Mouse (Mus musculus): Measurements from ENCODE around the gene Tcf15. TPM values are rescaled to one million over a fixed set of nuclear protein-coding genes. Genes with fewer than 3 reads are reported as not detected.

The Tcf15 gene
- total and polyA plus RNA-seq, 3 experiments: 25.9 to 32.1 (median 26.7) TPM

GRCm38 (mm10) chr2:152101761-152102160, 41.6 kb upstream of the Tcf15 start:
- no peak for DNase-seq
- no peak overlapping the region for H3K4me3 ChIP-seq
- WGBS: 68% methylated on average over 13 of the region's 13 CpGs
- H3K9ac ChIP-seq (ENCODE audit: low read depth, low read length): no peak overlapping the region
- TF ChIP-seq CTCF (IDR thresholded peaks at IDR 0.05) (no peak), EP300 (IDR thresholded peaks at IDR 0.05; ENCODE audit: insufficient read depth, low read depth, low read length) (no peak), POLR2A (IDR thresholded peaks at IDR 0.05; ENCODE audit: insufficient read depth, low read depth, low read length) (no peak)
- peaks cover 9% of the 10 kb centered on the region for H3K4me1 ChIP-seq (ENCODE audit: control insufficient read depth, insufficient read depth, low read length)
- no peaks in the 10 kb centered on the region for H3K36me3 ChIP-seq (ENCODE audit: control insufficient read depth, insufficient read depth, low read length)
- intact Hi-C loops (cut with DNase I): no loop called here
- H3K27ac ChIP-seq: no peak overlapping the region
- no peaks in the 10 kb centered on the region for H3K79me2 ChIP-seq (replicated peaks; ENCODE audit: control insufficient read depth, insufficient read depth, low read length)
- no peaks in the 10 kb centered on the region for H3K27me3 ChIP-seq (ENCODE audit: control insufficient read depth, insufficient read depth, low read length)

DNA sequence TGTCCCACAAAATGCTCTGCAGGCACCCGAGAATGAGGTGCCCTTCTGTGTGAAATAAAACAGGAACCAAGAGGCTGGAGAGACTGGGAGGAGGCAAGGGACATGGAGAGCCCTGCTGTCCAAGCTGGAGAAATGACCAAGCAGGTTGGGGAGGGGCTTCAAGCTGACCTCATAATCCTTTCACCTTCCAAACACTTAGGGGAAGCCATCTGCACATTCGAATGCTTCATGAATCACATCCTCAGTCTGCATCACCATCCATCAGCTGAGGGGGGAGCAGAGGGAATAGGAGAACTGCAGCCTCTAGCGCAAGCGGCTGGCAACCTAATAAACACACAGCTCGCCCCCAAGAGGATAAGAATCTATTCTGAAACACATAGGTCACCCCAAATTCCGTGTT, 41.0 kb upstream of the Tcf15 start:
- peaks cover 9% of the 10 kb centered on the region for H3K4me1 ChIP-seq (ENCODE audit: control insufficient read depth, insufficient read depth, low read length)
- H3K79me2 ChIP-seq (replicated peaks; ENCODE audit: control insufficient read depth, insufficient read depth, low read length): no peaks in the 10 kb centered on the region
- H3K36me3 ChIP-seq (ENCODE audit: control insufficient read depth, insufficient read depth, low read length): no peaks in the 10 kb centered on the region
- 66% methylated on average over 6 of the region's 6 CpGs for WGBS
- no peak overlapping the region for H3K27ac ChIP-seq
- no peak overlapping the region for H3K9ac ChIP-seq (ENCODE audit: low read depth, low read length)
- intact Hi-C loops (cut with DNase I): no loop called here
- no peak for DNase-seq
- TF ChIP-seq POLR2A (IDR thresholded peaks at IDR 0.05; ENCODE audit: insufficient read depth, low read depth, low read length) (no peak), EP300 (IDR thresholded peaks at IDR 0.05; ENCODE audit: insufficient read depth, low read depth, low read length) (no peak), CTCF (IDR thresholded peaks at IDR 0.05) (no peak)
- no peaks in the 10 kb centered on the region for H3K27me3 ChIP-seq (ENCODE audit: control insufficient read depth, insufficient read depth, low read length)
- H3K4me3 ChIP-seq: no peak overlapping the region

GRCm38 (mm10) chr2:152104711-152105317, 38.5 kb upstream of the Tcf15 start:
- intact Hi-C loops (cut with DNase I): no loop called here
- peak overlapping the region; percentile 95 for H3K27ac ChIP-seq
- 17% methylated on average over 17 of the region's 17 CpGs for WGBS

DNA sequence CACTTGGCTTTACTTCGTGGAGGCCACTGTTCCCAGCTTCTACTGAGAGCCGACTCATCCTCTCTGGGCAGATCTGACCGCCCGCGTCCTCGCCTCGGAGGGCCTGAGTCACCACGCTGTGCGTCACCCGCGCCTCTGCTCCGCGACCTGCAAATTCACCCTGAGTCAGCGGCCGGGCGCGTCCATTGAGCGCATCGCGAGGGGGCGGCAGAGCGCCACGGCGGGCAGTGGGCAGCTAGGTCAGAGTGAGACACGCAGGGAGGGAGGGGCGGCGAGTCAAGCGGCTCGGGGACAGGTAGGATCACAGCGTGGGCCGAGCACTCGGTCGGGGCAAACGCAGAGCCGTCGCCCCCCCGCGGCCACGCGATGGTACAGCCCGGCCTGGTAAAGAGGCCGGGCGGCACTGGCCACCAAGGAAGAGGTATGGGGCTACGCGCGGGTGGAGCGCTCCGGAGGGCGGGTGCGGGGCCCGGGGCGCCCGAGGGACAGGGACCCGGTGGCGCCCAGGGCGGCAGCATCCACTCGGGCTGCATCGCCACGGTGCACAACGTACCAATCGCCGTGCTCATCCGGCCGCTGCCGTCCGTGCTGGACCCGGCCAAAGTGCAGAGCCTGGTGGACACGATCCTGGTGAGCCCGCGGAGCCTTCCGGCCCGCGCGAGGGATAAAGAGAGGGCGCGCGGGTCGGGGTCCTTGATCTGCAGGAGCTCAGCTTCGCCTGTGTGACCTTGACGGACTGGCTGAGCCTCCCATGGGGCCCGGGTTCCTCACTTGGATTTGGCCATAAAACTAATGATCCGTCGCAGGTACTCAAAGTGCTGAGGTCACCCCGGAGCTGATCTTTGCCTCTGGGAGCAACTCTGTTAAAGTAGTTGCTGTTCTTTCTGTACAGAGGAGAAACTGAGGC, 37.8 kb upstream of the Tcf15 start, which contains the start of gene Srxn1:
Gene Srxn1 (plus strand): TSS at position 199 of the 907 bp plus-strand sequence.
- Histone ChIP-seq H3K4me3 (peak within 1 kb of the TSS; percentile 98), H3K4me1 (ENCODE audit: control insufficient read depth, insufficient read depth, low read length) (peaks cover 9% of the 10 kb centered on the region), H3K9ac (ENCODE audit: low read depth, low read length) (peak within 1 kb of the TSS; percentile 90), H3K36me3 (ENCODE audit: control insufficient read depth, insufficient read depth, low read length) (no peaks in the 10 kb centered on the region), H3K27ac (peak within 1 kb of the TSS; percentile 95), H3K27me3 (ENCODE audit: control insufficient read depth, insufficient read depth, low read length) (no peaks in the 10 kb centered on the region), H3K79me2 (replicated peaks; ENCODE audit: control insufficient read depth, insufficient read depth, low read length) (no peaks in the 10 kb centered on the region)
- 1% methylated on average over 84 of the region's 84 CpGs for WGBS
- TF ChIP-seq POLR2A (IDR thresholded peaks at IDR 0.05; ENCODE audit: insufficient read depth, low read depth, low read length) (peak; percentile 26), EP300 (IDR thresholded peaks at IDR 0.05; ENCODE audit: insufficient read depth, low read depth, low read length) (no peak), CTCF (IDR thresholded peaks at IDR 0.05) (peak; percentile 63)
- peak; percentile 91 to 92 for DNase-seq
- intact Hi-C loops (cut with DNase I): loop anchor here (2.0 kb wide), 1 partner anchor 77 kb away; no protein-coding TSS in a partner anchor

More at GRCm38 (mm10) chr2:152104711-152105317, 38.5 kb upstream of the Tcf15 start:
- TF ChIP-seq EP300 (IDR thresholded peaks at IDR 0.05; ENCODE audit: insufficient read depth, low read depth, low read length): no peak
- no peak for TF ChIP-seq CTCF (IDR thresholded peaks at IDR 0.05)
- TF ChIP-seq POLR2A (IDR thresholded peaks at IDR 0.05; ENCODE audit: insufficient read depth, low read depth, low read length): no peak
- H3K27me3 ChIP-seq (ENCODE audit: control insufficient read depth, insufficient read depth, low read length): no peaks in the 10 kb centered on the region
- H3K79me2 ChIP-seq (replicated peaks; ENCODE audit: control insufficient read depth, insufficient read depth, low read length): no peaks in the 10 kb centered on the region
- H3K4me3 ChIP-seq: peak overlapping the region; percentile 98
- no peak for DNase-seq
- no peaks in the 10 kb centered on the region for H3K36me3 ChIP-seq (ENCODE audit: control insufficient read depth, insufficient read depth, low read length)
- peak overlapping the region; percentile 90 for H3K9ac ChIP-seq (ENCODE audit: low read depth, low read length)
- peaks cover 9% of the 10 kb centered on the region for H3K4me1 ChIP-seq (ENCODE audit: control insufficient read depth, insufficient read depth, low read length)

GRCm38 (mm10) chr2:152106225-152106595, 37.2 kb upstream of the Tcf15 start:
- no peak for TF ChIP-seq EP300 (IDR thresholded peaks at IDR 0.05; ENCODE audit: insufficient read depth, low read depth, low read length)
- no peak for TF ChIP-seq CTCF (IDR thresholded peaks at IDR 0.05)
- TF ChIP-seq POLR2A (IDR thresholded peaks at IDR 0.05; ENCODE audit: insufficient read depth, low read depth, low read length): no peak
- Histone ChIP-seq H3K4me1 (ENCODE audit: control insufficient read depth, insufficient read depth, low read length) (peaks cover 9% of the 10 kb centered on the region), H3K27me3 (ENCODE audit: control insufficient read depth, insufficient read depth, low read length) (no peaks in the 10 kb centered on the region), H3K4me3 (peak overlapping the region; percentile 98), H3K9ac (ENCODE audit: low read depth, low read length) (no peak overlapping the region), H3K79me2 (replicated peaks; ENCODE audit: control insufficient read depth, insufficient read depth, low read length) (no peaks in the 10 kb centered on the region), H3K27ac (peak overlapping the region; percentile 95), H3K36me3 (ENCODE audit: control insufficient read depth, insufficient read depth, low read length) (no peaks in the 10 kb centered on the region)
- DNase-seq: no peak
- WGBS: 66% methylated on average over 3 of the region's 3 CpGs
- intact Hi-C loops (cut with DNase I): loop anchor here (2.0 kb wide), 1 partner anchor 77 kb away; no protein-coding TSS in a partner anchor

All from heart, adult 2 months (tissue).